Mouse (Mus musculus): Measurements from ENCODE around the gene Mrpl19.

Gene Mrpl19

GRCm38 (mm10) chr6:81965296-81966067 lies at the start of gene Mrpl19:
Gene Mrpl19, minus strand, starts transcription at chr6:81965958.
- DNase-seq (ENCODE audit: low spot score) = peak; percentile 85

GRCm38 (mm10) chr6:82012392-82012791 lies 46.6 kb upstream of the Mrpl19 start:
- DNase-seq (ENCODE audit: low spot score) = no peak

- DNase-seq (ENCODE audit: low spot score) = peak; percentile 10
Observed at GRCm38 (mm10) chr6:81990049-81990810, 24.5 kb upstream of the Mrpl19 start.

- DNase-seq (ENCODE audit: low spot score) = no peak
Observed at GRCm38 (mm10) chr6:81988341-81988740, 22.6 kb upstream of the Mrpl19 start.

- DNase-seq (ENCODE audit: low spot score) = peak; percentile 11
Observed at GRCm38 (mm10) chr6:81987580-81987979, 21.8 kb upstream of the Mrpl19 start.

GRCm38 (mm10) chr6:81987010-81987409 lies 21.3 kb upstream of the Mrpl19 start:
- DNase-seq (ENCODE audit: low spot score) = peak; percentile 80

GRCm38 (mm10) chr6:81986599-81986998 lies 20.8 kb upstream of the Mrpl19 start:
- DNase-seq (ENCODE audit: low spot score) = no peak

- no peak for DNase-seq (ENCODE audit: low spot score)
Observed at GRCm38 (mm10) chr6:81986171-81986570, 20.4 kb upstream of the Mrpl19 start.

- no peak for DNase-seq (ENCODE audit: low spot score)
Observed at GRCm38 (mm10) chr6:81979286-81979685, 13.5 kb upstream of the Mrpl19 start.

- DNase-seq (ENCODE audit: low spot score) = peak; percentile 68
Observed at GRCm38 (mm10) chr6:81975971-81976621, 10.3 kb upstream of the Mrpl19 start.

- no peak for DNase-seq (ENCODE audit: low spot score)
Observed at GRCm38 (mm10) chr6:81972595-81972994, 6.8 kb upstream of the Mrpl19 start.

GRCm38 (mm10) chr6:81971196-81971595 lies 5.4 kb upstream of the Mrpl19 start:
- no peak for DNase-seq (ENCODE audit: low spot score)

GRCm38 (mm10) chr6:81966068-81966544 lies 348 bp upstream of the Mrpl19 start:
- DNase-seq (ENCODE audit: low spot score) = no peak

GRCm38 (mm10) chr6:81960284-81960683 lies 5.5 kb downstream of the Mrpl19 start:
- DNase-seq (ENCODE audit: low spot score) = no peak

GRCm38 (mm10) chr6:81959866-81960265 lies 5.9 kb downstream of the Mrpl19 start:
- DNase-seq (ENCODE audit: low spot score) = no peak

GRCm38 (mm10) chr6:81957992-81958391 lies 7.8 kb downstream of the Mrpl19 start:
- no peak for DNase-seq (ENCODE audit: low spot score)

GRCm38 (mm10) chr6:81956399-81956798 lies 9.4 kb downstream of the Mrpl19 start:
- no peak for DNase-seq (ENCODE audit: low spot score)

GRCm38 (mm10) chr6:81955133-81955532 lies 10.6 kb downstream of the Mrpl19 start:
- no peak for DNase-seq (ENCODE audit: low spot score)

- no peak for DNase-seq (ENCODE audit: low spot score)
Observed at GRCm38 (mm10) chr6:81946906-81947305, 18.9 kb downstream of the Mrpl19 start.

- no peak for DNase-seq (ENCODE audit: low spot score)
Observed at GRCm38 (mm10) chr6:81944432-81944831, 21.3 kb downstream of the Mrpl19 start.

GRCm38 (mm10) chr6:81943281-81943680 lies 22.5 kb downstream of the Mrpl19 start:
- DNase-seq (ENCODE audit: low spot score) = no peak

GRCm38 (mm10) chr6:81941718-81942117 lies 24.0 kb downstream of the Mrpl19 start:
- no peak for DNase-seq (ENCODE audit: low spot score)

- DNase-seq (ENCODE audit: low spot score) = no peak
Observed at GRCm38 (mm10) chr6:81933281-81933680, 32.5 kb downstream of the Mrpl19 start.
